Mouse (Mus musculus): Measurements from ENCODE around the gene Rps18.
"Not testable (repeated sequence)": the region's sequence is repeated elsewhere in the genome, so short reads cannot be mapped to it uniquely, and the experiment has no call there.

Rps18 gene

DNA sequence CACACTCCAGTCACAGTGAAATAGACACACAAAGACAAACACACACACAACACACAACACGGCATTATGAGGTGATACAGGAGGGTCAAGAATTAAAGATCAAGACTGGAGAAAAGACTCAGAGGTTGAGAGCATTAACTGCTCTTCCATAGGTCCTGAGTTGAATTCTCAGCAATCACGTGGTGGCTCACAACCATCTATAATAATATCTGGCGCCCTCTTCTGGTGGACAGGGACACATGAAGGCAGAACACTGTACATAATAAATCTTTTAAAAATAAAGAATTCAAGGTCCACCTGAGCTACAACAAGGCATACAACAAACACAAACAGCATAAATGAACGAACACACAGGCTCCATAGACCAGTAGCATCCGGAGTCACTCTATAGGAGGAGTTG lies 13.1 kb upstream of the Rps18 start:
- DNase-seq (ENCODE audit: low spot score in 2 of 2): no peak

DNA sequence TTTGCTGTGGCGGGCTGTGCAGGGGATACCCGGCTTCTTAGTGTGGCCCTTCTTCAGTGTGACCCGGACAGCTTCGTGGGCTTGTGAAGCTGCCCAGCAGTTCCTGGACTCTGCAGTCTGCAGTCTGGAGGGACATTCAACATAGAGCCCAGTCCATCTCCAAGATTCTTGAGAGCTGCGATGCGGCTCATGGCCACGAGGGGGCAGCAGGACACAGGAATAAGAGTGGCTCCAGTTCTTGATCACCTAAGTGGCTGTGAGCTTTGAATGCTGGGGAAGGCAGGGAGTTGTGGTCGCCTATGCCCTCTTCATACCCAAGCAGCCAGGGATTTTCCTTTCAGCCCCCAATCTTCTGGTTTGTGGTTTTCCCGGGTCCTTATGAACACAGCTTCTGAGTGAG lies 12.7 kb upstream of the Rps18 start:
- DNase-seq (ENCODE audit: low spot score in 2 of 2): peak; percentile 45 to 77

DNA sequence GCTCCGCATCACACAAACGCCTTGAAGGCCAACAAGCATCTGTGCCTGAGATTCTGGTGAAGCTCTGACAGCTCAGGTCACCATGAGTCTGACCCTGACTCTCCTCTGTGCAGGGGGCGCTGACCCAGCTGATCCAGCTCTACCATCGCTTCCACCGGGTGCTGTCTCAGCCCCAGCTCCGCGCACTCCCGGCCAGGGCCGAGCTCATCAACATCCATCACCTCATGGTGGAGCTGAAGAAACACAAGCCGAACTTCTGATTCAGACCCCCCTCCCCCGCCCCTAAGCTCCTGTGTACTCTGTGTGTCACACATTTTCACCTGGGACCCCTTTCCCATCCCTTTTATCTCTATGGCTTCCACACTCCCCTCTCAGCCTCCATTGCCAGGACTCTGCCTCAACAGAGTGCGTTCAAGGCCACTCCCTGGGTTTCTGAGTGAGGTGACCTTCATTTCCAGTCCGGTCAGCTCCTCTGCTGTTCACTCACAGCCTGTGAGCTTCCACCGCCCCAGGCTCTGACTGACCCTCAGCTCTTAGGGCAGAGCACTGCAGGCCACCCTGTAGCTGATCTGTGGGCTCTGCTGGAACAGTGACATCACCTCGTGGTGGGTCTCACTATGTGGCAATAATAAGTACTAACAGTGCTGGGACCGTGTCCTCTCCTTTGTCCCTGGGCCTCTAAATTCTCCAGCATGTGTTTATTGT lies 10.2 kb upstream of the Rps18 start:
- peak in 1 of 2 experiments; percentile 63 for DNase-seq (ENCODE audit: low spot score in 2 of 2)

DNA sequence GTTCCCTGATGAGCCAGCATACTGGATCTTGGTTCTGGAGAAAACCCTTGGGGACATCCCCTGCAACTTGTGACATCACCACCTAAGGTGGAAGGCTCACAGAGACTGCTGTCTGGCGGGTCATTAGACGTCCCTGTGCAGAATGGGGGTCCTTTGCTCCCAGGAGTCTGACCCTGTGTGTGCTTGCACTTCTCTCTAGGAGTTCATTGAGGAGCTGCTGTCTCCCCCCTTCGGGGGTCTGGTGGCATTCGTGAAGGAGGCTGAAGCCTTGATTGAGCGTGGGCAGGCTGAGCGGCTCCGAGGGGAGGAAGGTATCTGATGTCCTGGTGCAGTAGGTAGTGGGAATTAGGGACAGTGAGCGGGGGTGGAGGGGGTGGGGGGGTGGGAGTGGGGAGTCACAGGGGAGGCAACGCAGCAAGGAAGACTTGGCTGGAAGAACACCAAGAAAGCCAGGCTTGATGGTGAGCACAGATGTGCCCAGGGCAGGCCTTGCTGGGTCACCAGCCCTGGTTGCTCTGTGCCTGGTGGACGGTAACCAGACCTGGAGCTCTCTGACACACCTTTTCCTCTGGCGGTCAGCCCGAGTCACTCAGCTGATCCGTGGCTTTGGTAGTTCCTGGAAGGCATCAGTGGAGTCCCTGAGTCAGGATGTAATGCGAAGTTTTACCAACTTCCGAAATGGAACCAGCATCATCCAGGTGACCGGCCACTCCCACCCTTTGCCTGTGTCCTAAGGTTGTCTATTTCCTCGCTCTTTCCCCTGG lies 9.5 kb upstream of the Rps18 start:
- peak in 1 of 2 experiments; percentile 60 for DNase-seq (ENCODE audit: low spot score in 2 of 2)

DNA sequence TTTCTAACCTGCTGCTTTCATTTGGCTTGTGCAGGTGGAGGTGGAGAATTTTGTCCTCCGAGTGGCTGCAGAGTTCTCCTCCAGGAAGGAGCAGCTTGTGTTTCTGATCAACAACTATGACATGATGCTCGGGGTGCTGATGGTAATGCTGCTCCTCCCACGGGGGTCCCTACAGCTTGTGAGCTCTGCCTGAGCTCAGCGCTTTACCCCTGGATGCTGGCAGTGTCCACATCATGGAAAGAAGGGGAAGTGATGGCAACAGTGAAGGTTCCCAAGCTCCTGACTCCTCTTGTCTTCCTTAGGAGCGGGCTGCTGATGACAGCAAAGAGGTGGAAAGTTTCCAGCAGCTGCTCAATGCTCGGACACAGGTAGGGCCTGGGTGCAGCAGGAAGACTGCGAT lies 7.1 kb upstream of the Rps18 start:
- no peak for DNase-seq (ENCODE audit: low spot score in 2 of 2)

DNA sequence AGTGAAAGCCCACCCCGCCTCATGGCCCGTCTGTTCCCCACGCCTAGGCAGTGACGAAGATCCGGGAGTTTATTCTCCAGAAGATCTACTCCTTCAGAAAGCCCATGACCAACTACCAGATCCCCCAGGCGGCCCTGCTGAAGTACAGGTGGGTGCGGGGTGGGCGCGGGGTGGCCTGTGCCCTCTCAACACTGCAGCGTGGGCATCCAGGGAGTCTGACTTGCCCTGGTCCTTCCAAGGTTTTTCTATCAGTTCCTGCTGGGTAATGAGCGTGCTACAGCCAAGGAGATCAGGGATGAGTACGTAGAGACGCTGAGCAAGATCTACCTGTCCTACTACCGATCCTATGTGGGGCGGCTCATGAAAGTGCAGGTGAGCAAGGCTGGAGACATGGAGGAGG lies 4.1 kb upstream of the Rps18 start:
- DNase-seq (ENCODE audit: low spot score in 2 of 2): peak in 1 of 2 experiments; percentile 59

DNA sequence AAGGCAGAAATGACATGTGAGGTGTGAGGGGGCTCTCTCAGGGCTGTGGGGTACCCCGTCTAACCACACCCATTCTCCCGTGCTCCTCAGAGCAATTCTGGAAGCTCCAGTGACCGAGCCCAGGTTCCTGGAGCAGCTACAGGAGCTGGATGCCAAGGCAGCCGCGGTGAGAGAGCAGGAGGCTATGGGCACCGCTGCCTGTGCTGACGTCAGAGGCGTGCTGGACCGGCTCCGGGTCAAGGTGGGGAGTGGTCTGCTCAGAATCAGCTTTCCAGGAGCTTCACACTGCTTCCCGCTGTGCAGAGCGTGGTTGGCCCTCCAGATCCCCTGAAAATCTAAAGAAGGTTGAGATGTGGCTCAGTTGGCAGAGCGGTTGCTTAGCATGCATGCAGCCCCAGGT lies 3.3 kb upstream of the Rps18 start:
- DNase-seq (ENCODE audit: low spot score in 2 of 2): peak in 1 of 2 experiments; percentile 67

DNA sequence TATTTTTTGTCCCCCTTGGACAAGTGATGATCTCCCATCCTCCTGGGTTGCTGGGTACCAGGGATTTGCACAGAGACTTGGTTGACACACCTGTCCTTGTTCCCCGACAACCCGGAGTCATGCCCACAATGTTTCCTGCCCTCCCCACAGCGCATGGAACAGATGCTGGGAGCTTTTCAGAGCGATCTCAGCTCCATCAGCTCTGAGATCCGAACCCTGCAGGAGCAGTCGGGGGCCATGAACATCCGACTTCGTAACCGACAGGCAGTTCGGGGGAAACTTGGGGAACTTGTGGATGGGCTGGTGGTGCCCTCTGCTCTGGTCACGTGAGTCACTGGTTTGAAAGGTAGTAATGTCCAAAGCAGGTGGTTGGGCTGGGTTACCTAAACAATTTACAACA lies 2.6 kb upstream of the Rps18 start:
- peak in 1 of 2 experiments; percentile 59 for DNase-seq (ENCODE audit: low spot score in 2 of 2)

DNA sequence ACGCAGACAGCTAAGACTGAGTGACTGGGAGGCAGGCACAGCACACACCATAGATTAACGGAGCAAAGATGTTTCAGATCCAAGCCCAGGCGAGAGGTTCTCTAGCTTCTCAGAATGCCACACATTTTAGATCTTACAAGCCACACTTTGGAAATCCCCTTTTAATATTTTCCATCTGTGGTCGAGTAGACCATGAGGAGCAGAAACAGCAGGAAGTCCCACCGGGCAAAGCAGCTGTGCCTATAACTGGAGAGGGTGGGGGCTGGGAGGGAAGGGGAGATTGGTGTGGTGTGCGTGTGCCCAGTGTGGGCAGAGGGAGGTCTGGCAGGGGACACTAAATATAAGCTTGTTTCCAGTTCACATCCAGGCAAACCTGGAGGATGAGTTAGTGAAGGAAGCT lies 1.7 kb upstream of the Rps18 start:
- no peak for DNase-seq (ENCODE audit: low spot score in 2 of 2)

DNA sequence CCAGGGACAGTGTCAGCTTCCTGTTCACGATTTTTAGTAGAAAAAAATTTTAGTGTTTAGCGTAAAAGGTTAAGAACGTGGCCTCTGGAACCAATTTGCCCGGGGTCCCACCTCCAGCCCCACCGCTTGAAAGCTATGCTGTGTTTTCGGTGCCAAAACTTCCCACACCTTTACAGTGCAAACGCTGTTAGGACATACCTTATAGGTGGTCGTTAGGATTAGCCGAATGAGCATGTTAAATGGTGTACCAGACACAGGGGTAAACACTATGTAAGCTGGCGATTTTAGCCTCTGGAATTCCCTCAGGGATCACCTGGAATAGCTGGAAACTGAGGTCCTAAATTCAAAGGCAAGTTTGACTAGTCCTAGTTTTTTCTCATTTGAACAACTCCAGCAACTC lies 535 bp upstream of the Rps18 start:
- no peak for DNase-seq (ENCODE audit: low spot score in 2 of 2)

DNA sequence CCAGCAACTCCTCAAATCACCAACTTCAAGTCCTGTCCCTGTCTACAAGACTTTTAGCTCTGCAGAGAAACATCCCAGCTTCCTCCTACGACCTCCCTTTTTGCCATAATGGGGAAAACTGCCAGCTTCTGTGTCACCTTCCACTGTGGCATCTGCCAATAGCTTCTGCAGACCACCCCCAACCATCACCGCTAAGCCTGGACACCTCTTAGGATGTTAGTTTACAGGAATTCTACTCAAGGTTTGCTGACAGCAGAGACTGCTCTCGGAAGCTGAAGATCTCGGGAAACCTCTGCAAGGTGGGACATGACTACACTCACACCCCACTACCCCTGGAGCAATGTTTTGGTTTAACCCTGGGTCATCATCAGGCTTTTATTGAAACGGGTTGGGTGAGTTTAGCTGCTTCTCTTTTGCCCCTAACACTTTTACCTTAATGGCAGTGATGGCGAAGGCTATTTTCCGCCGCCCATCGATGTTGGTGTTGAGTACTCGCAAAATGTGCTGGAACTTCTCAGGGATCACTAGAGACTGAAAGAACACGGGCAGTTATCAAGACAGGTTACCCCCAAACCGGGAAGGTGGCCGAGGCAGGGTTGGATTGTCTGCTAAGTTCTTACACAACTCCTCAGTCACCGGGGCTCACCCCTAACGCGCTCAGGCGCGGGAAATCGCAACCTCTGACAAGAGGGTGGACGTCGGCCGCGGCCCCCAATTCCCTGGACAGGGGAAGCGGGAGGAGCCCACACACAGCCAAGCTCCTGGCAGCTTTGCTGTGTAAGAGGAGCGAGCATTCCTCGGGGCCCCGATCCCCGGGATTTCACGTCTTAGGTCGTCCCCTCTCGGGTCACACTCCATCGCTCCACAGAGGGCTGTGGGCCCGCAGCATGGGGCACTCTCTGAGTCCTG lies 901 bp downstream of the Rps18 start:
- DNase-seq (ENCODE audit: low spot score in 2 of 2): no peak

DNA sequence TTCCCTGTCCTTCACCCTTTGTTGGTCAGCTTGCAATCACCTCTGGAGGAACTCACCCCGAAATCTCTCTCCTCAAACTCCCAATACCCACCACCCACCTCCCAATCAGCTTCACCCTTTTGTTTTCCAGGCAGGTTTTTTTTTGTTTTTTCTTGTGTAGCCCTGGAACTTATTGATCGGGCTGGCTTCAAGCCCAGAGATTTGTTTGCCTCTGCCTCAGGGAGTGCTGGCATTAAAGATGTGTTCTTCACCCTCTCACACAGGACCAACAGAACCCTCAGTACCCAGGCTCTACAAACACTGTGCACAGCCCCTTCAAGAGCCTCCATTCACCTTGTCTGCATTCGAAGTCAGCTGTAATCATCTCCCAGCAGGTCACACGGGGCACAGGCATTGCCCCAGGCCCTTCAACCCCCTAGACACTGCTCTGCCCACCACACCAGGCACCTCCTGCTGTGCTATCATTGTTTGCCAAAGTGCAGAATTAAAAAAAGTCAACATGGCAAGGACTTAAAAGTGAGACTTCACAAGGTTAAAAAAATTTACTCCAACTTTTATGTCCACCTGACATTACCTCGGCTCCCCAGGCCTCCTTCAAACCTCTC lies 1.7 kb downstream of the Rps18 start:
- DNase-seq (ENCODE audit: low spot score in 2 of 2): no peak

DNA sequence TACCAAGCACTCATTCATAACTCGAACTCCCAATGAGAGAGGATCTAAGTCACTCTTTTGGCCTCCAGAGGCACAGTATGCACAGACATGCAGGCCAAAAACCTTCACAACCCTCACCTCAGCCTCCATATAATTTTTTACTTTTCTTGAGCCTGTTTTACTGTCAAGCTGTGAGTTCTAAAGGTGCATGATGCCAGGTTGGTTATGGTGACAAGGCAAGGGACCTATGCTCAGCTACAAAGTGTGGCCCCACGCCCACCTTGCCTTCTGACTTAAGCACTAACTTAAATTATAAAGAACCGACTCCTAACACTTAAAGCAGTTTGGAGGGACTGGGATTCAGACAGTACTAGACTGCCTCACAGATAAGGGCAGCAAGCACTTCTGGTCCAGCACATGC lies 2.5 kb downstream of the Rps18 start:
- DNase-seq (ENCODE audit: low spot score in 2 of 2): no peak

DNA sequence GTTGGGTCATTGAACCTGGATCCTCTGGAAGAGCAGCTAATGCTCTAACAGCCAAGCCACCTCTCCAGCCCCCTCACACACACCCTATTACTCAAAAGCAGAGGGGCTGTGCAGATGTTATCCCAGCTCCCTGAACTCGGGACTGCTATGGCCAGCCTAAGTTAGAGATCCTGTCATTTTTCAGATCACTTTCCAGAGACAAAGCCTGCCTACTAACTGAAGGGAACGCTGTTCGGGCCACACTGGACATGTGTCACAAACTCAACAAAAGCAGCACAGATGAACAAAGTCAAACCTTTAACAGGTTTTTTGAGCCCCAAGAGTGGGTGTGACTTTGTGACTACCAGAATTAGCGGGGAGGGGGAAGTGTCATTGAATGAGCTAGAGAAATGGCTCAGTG lies 2.9 kb downstream of the Rps18 start:
- DNase-seq (ENCODE audit: low spot score in 2 of 2): no peak

DNA sequence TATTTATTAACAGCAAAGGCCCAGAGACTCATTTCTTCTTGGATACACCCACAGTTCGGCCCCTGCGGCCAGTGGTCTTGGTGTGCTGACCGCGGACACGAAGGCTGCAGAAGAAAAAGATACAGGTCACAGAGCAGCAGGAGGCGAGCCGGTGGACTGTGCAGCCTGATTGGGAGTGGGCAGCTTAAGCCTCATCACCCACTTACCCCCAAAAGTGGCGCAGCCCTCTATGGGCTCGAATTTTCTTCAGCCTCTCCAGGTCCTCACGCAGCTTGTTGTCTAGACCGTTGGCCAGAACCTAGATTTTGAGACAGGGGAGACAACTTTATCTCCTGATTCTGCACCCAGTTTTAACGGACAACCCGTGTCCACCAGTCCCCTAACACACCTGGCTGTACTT lies 3.8 kb downstream of the Rps18 start:
- DNase-seq (ENCODE audit: low spot score in 2 of 2): not testable (repeated sequence)

DNA sequence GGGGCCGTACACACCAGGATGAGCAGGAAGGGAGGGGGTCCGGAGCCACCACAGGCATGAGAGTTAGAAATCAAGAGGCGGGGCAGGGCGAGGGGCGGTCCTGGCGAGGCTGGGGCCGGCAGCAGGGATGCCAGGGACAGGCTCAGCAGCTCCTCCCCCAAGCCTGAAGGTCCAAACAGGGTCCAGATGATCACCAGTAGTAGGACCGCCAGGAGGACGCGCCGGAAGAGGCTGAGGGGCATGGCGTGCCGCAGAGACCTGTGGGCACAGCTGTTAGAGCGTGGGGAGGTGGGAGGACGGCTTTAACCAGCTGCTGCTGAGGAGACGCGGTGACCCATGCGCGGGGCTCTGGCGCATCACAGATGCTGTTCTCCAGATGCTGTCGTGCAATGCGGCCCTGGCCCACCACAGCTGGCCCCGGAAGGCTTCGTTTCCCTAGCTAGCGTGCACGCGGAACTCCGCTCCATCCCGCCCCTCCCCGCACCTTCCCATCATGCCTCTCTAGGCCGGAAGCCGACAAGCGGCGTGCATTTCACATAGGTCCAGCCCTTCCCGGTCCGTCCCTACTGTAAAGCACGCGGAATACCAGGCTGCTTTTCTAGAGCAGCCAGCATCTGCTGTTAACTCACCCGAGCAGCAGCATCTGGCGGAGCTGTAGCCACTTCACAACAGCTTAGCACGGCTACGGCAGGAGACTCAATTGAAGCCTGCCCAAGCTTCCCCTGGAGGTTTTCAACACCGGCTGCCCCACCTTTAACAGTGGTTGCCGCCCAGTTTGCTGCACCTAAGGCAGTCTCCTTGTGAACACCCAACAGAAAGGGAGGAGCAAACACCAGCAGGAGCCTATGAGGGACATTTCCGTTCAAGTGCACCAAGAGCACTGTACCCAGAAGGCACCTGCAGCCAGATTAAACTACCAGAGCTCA lies 4.5 kb downstream of the Rps18 start, which contains the start of gene B3galt4:
B3galt4 (minus strand) TSS at position 468 of the 926 bp plus-strand sequence.
- peak; percentile 82 to 83 for DNase-seq (ENCODE audit: low spot score in 2 of 2)

DNA sequence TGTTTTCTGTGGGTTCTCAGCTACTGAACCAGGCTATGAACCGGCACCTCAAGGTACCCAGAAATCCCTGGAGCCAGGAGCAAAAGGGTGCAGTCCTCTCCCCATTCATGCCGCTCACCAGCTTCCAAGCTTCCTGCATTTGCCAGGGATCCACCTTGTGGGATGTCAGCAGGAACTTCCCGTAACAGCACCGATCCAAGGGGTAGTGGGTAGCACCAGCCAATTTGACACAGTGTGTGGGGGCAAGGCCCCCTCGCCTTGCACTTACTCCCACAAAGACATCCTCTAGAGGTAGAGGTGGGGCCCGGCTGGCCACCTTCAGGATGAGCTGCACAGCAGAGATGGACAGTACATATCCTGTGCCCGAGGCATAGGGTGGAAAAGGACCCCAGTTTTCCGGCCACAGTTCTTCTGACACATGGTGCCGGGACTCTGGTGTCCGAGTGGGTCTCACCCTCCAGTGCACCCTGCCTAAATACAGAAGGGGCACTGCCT lies 5.6 kb downstream of the Rps18 start:
- DNase-seq (ENCODE audit: low spot score in 2 of 2): peak in 1 of 2 experiments; percentile 59

DNA sequence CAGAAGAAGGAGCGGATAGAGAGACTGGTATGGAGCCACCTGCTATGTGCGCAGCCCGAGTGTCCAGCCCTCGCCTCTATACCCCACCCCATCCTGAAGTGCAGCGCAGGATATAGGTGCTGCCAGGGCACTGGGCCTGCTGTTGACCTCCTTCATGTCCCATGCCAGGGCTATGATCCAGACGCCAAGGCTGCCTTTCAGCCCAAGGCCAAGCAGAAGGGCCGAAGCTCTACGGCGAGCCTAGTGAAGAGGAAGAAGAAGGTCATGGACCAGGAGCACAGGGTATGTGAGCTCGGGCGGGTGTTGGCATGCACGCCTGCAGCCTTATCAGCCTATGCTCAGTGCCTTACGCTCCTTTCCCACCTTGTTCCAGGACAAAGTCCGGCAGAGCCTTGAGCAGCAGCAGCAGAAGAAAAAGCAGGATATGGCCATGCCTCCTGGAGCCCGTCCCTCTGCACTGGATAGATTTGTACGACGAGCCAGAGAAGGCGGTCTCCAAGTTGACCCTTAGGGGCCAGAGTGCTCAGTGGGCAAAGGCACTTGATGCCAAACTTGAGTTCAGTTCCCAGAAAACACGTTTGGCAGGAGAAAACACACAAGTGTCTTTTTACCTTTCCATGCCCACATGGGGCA lies 6.8 kb downstream of the Rps18 start:
- DNase-seq (ENCODE audit: low spot score in 2 of 2): no peak

DNA sequence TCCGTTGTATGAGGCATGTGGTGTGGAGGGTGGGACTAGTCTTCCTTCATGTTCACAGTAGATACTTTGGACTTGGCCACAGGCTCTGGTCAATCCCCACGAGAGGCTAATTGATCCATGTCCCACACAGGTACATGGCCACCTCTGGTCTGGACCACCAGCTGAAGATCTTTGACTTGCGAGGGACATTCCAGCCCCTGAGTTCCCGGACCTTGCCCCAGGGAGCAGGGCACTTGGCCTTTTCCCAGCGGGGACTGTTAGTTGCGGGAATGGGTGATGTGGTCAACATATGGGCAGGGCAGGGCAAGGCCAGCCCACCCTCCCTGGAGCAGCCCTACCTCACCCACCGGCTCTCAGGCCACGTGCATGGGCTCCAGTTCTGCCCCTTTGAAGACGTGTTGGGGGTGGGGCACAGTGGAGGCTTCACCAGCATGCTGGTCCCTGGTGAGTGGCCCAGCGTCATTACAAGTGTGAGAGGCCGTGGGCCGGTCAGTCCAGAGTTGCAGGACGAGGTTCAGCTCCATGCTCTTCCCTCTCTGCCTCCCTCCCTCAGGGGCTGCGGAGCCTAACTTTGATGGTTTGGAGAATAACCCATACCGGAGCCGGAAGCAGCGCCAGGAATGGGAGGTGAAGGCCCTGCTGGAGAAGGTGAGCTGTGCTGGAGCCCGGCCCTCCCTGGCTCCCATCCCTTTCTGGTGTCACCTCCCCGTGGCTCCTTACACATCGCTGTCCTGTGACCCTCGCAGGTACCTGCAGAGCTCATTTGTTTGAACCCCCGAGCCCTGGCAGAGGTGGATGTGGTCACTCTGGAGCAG lies 7.5 kb downstream of the Rps18 start:
- no peak for DNase-seq (ENCODE audit: low spot score in 2 of 2)
